Mouse (Mus musculus) MEL (cell line): ENCODE measurements at regions not wholly inside any gene's neighbourhood (a gene's known extent, or its start where the extent isn't known, plus 50 kb on each side); places are given as distances from the start of the nearest gene placed in this dataset.

Experiments
- CTCF ChIP-seq, 3 experiments: IDR thresholded peaks in 2 of 3; conservative IDR thresholded peaks in 1 of 3; 2 replicates each; pipeline ENCODE4 v1.5.1; 2011 to 2012; ENCODE audit warnings: low read length in 3 of 3, low read depth in 2 of 3, mild to moderate bottlenecking in 2 of 3, improper control_type of control experiment in 1 of 3, inconsistent platforms in 1 of 3, mixed read lengths in 1 of 3, moderate library complexity in 1 of 3; ENCODE audit not compliant: control insufficient read depth in 1 of 3, insufficient read depth in 1 of 3, poor library complexity in 1 of 3, severe bottlenecking in 1 of 3
- EP300 ChIP-seq, 2 experiments: IDR thresholded peaks; 2 replicates each; pipeline ENCODE4 v1.6.1; 2011; ENCODE audit warnings: improper control_type of control experiment in 2 of 2, low read length in 2 of 2, low read depth in 1 of 2, mild to moderate bottlenecking in 1 of 2
- GATA1 ChIP-seq: IDR thresholded peaks from 2 replicates; pipeline ENCODE4 v1.6.1; 2011; ENCODE audit warnings: low read depth, low read length, improper control_type of control experiment
- JUND ChIP-seq: IDR thresholded peaks from 2 replicates; pipeline ENCODE4 v1.6.1; 2011; ENCODE audit warnings: low read depth, mild to moderate bottlenecking, improper control_type of control experiment, low read length
- MEF2A ChIP-seq: IDR thresholded peaks from 2 replicates; pipeline ENCODE4 v1.6.1; 2014; ENCODE audit warnings: low read depth, mild to moderate bottlenecking, inconsistent platforms, low read length, improper control_type of control experiment; ENCODE audit not compliant: poor library complexity, insufficient replicate concordance, severe bottlenecking; ENCODE audit errors: extremely low read depth
- MXI1 ChIP-seq: IDR thresholded peaks from 2 replicates; pipeline ENCODE4 v1.6.1; 2011; ENCODE audit warnings: mild to moderate bottlenecking, low read depth, low read length, improper control_type of control experiment
- NELFE ChIP-seq: IDR thresholded peaks from 2 replicates; pipeline ENCODE4 v1.6.1; 2011; ENCODE audit warnings: low read depth, low read length, improper control_type of control experiment
- ZC3H11A ChIP-seq: IDR thresholded peaks from 2 replicates; pipeline ENCODE4 v1.6.1; 2012; ENCODE audit warnings: low read depth, mild to moderate bottlenecking, inconsistent platforms, low read length, improper control_type of control experiment

DNA sequence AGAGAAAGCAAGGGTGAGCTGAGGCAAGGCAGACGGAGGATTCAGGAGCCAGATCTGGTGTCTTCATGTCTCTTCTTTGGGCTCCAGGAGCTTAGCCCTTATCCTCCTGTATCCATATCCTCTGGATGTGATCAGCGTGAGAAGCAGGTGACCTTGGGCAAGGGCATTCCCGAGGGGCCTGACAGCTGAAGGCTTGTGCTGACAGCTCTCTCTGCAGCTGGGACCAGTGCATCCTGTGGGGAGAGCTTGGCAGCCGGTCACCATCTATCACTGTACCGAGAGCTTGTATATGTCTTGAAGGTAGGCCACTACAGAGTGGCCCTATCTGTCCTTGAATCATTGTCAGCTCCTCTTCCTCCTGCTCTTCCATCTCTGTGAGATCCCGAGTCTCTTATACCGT, 158.5 kb upstream of the Cdh13 start:
- TF ChIP-seq GATA1 (no peak), EP300 (IDR thresholded peaks at IDR 0.05; ENCODE audit: low read depth in 1 of 2, low read length in 2 of 2) (no peak), CTCF (IDR thresholded peaks at IDR 0.05 in 2 of 3, conservative IDR thresholded peaks at IDR 0.05 in 1 of 3; ENCODE audit: control insufficient read depth in 1 of 3, insufficient read depth in 1 of 3, low read depth in 2 of 3, low read length in 3 of 3, poor library complexity in 1 of 3, severe bottlenecking in 1 of 3) (no peak), ZC3H11A (no peak), MEF2A (no peak), MXI1 (no peak), NELFE (no peak), JUND (no peak)
